Mouse (Mus musculus) embryo, embryonic 10.5 days (tissue): ENCODE data around the gene Lhb.

Experiments used
- DNase-seq: peaks from one replicate; pipeline ENCODE4 v3.0.0-alpha.2; 2015; ENCODE audit warnings: low spot score

Gene Lhb

GRCm38 (mm10) chr7:45413864-45414739 is 6.5 kb upstream of the Lhb start:
- no peak for DNase-seq

- DNase-seq, result no peak
Observed at GRCm38 (mm10) chr7:45414740-45415224, 5.8 kb upstream of the Lhb start.

GRCm38 (mm10) chr7:45415636-45416035 is 5.0 kb upstream of the Lhb start:
- DNase-seq, result no peak

- DNase-seq, result no peak
Observed at GRCm38 (mm10) chr7:45417962-45418492, 2.6 kb upstream of the Lhb start.

GRCm38 (mm10) chr7:45419859-45420614 is 583 bp upstream of the Lhb start:
- DNase-seq, result no peak

DNA sequence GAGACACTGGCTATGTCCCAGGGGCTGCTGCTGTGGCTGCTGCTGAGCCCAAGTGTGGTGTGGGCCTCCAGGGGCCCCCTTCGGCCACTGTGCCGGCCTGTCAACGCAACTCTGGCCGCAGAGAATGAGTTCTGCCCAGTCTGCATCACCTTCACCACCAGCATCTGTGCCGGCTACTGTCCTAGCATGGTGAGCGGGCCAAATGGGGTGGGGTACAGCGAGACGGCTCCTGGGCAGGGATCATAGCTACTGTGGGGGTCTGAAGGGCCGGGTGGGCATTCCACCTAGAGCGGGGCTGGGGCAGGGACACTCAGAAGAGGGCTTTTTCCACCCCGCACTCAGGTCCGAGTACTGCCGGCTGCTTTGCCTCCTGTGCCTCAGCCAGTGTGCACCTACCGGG is 574 bp downstream of the Lhb start:
- DNase-seq, result no peak

DNA sequence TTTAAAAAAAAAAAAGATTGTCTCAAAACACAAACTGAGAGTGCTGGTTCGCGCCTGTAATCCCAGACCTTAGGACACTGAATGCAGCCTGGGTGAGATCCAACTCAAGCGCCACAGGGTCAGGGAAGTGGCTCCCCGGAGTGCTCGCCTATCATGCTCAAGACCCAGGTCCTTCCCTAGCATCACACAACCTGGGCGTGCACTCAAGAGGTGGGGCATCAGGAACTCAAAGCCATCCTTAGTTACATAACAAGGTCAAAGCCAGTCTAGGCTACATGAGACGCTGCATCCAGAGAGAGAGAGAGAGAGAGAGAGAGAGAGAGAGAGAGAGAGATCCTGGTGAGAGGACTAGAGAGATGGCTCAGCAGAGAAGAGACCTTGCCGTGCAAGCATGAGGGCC is 5.9 kb downstream of the Lhb start:
- DNase-seq, result no peak

GRCm38 (mm10) chr7:45433835-45434202 is 13.2 kb downstream of the Lhb start:
- DNase-seq, result no peak

GRCm38 (mm10) chr7:45434203-45435015 is 13.8 kb downstream of the Lhb start, which contains the start of gene Gys1:
Gene Gys1, plus strand, starts transcription at chr7:45434844.
- peak; percentile 100 for DNase-seq

DNA sequence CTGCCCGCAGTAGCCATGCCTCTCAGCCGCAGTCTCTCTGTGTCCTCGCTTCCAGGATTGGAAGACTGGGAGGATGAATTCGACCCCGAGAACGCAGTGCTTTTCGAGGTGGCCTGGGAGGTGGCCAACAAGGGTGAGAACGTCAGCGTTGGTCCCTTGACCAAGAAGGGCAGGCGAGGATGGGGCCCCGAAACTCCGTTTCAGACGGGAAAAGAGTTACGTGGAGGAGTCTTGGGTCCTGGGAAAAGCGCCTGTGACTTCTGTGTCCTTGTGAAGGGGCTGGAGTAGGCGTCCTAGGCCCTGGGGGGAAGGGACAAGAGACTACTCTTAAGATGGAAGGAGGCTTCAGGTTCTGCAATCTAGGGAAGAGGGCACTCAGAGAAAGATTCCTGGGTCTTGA is 14.4 kb downstream of the Lhb start:
- DNase-seq, result peak; percentile 57

- no peak for DNase-seq
Observed at GRCm38 (mm10) chr7:45436444-45436843, 15.8 kb downstream of the Lhb start.

DNA sequence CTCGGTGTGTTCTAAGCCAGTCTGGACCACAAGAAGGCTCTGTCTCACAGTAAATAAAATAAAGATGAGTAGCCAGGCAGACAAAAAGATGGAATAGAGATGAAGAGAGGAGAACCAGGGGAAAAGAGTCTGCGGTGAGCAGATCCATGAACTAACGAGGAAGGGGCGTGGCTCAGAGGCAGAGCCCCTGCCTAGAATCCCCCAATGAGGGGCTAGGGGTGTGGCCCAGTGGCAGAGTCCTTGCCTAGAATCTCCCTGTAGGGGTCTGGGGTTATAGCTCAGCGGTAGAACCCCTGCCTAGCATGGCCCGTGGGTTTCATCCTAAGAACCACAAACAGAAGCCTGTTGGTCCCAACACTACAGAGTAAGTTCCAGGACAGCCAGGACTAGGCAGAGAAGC is 16.4 kb downstream of the Lhb start:
- peak; percentile 65 for DNase-seq

- DNase-seq, result no peak
Observed at GRCm38 (mm10) chr7:45437521-45438276, 17.1 kb downstream of the Lhb start, which contains the start of gene Ruvbl2. Gene Ruvbl2, minus strand, starts transcription at chr7:45438096.

GRCm38 (mm10) chr7:45443526-45444420 is 23.2 kb downstream of the Lhb start:
- no peak for DNase-seq

DNA sequence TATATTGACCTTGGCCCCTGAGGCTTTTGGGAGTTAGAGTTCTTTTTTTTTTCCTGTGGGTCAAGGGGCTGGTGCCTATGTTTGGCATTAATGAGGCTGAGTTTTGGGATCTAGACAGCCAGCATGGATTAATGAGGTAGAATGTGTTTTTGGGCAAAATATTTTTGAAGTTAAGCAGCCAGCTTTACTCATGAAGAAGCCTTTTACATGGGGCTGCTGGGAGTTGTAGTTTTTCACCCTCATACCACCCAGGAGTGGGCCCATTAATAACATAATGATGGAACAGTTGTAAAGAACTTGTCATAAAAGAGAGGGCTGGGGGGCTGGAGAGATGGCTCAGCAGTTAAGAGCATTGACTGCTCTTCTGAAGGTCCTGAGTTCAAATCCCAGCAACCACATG is 26.0 kb downstream of the Lhb start:
- no peak for DNase-seq

GRCm38 (mm10) chr7:45447325-45447990 is 26.8 kb downstream of the Lhb start:
- DNase-seq, result peak; percentile 68

DNA sequence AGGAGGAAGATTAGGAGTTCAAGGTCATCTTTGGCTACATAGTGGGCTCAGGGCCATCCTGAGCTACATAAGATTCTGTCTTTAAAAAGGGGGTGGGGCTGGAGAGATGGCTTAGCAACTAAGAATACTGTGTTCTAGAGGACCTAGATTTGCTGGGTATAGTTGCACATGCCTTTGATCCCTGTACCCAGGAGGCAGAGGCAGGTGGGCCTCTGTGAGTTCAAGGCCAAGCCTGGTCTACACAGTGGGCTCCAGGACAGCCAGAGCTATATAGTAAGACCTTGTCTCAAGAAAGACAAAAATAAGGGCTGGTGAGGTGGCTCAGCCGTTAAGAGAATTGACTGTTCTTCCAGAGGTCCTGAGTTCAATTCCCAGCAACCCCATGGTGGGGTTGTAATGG is 29.4 kb downstream of the Lhb start:
- no peak for DNase-seq

GRCm38 (mm10) chr7:45451344-45451982 is 30.8 kb downstream of the Lhb start:
- DNase-seq, result peak; percentile 90

DNA sequence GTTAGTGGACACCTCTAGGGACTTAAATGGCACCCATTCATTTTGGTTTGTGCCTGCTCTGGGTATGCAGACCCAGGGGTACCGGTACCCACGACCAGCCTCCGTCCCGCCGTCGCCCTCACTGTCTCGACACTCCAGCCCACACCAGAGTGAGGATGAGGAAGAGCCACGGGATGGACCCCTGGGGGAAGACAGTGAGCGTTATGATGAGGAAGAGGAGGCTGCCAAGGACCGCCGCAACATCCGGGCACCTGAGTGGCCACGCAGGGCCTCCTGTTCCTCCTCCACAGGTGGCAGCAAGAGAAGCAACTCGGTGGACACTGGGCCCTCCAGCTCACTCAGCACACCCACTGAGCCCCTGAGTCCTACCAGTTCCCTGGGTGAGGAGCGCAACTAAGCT is 34.4 kb downstream of the Lhb start:
- DNase-seq, result no peak
